Mouse (Mus musculus): ENCODE measurements around the gene Tnfsf18.

Gene Tnfsf18

GRCm38 (mm10) chr1:161494343-161494742 lies at the start of gene Tnfsf18:
Tnfsf18 (plus strand) TSS chr1:161494655.
- DNase-seq = no peak

DNA sequence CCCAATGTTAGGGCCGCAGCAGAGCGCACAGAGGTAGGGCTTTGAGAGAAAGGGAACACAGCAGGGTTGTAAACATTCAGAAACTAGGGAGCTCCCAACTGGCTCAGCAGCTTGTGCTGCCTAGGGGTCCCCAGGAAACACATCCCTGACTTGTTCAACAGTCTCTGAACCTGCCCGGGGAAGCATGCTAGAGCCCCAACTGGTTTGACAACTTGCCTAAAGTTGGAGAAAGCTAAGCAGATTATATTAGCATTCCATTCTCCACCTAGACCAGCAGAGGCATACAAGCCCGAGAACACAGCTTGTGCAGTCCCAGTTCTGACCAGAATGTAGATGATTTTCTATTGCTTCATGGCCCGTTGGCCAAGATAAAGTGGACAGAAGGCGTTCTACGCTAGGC lies 49.6 kb upstream of the Tnfsf18 start:
- no peak for DNase-seq

DNA sequence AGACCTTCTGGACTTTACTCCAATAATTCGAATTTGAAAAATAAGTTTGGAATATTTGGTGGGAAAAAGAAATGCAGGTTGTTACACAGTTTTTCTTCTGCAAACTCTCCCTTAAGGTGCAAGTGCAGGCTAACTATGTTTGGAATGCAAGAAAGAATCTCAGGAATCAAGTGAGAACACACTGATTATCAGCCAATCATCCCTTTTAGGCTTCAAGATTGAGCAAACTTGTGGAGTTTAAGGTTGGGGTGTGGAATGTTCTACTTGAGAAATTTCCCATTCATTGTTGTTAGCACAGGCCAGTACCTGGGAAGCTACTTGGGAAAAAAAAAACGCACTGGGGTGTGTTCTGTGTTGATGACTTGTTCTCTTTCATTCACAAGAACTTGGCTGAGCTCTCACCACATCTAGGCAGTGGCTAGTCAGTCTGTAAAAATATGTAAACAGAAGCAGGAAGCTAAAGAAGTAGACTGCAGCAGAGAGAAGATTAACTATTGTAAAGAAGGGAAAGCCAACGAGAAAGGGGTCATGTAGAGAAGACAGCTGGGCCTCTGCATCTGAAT lies 42.7 kb upstream of the Tnfsf18 start:
- DNase-seq = no peak

DNA sequence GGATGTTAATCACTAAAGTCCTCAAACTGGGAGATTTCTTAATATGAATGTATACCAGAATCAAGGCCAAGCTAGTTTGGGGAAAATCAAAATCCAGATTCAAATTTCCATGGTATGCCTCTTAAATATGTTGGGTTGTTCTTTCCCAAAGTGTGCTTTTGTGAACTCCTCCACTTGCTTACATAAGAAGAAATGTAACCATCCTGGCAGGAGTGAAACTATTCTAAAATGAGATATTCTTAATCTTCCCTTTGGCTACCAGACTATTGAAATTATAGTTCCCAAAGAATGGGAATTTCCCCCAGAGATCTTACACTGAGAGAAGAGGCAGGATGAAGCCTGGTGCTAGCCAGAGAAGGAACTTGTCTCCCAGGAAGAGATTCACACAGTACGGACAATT lies 42.2 kb upstream of the Tnfsf18 start:
- no peak for DNase-seq

GRCm38 (mm10) chr1:161463388-161464085 lies 30.9 kb upstream of the Tnfsf18 start:
- DNase-seq = no peak

DNA sequence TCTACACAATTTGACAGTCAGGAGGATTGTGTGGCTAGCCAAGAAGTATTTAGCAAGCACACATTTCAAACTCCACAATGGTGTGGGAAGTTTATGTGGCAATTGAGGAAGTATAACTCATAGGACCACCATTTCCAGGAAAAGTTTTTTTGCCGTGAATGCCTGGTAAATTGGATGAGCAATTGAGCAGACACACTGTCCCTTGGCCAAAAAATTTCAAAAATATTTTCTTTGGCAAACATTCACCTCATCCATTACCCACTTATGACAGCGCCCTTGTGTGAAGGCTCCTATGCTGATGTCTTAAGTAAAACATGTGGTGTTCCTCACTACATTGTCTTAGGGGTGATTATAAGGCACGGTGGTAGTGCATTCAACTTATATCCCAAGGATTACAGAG lies 17.2 kb upstream of the Tnfsf18 start:
- no peak for DNase-seq

DNA sequence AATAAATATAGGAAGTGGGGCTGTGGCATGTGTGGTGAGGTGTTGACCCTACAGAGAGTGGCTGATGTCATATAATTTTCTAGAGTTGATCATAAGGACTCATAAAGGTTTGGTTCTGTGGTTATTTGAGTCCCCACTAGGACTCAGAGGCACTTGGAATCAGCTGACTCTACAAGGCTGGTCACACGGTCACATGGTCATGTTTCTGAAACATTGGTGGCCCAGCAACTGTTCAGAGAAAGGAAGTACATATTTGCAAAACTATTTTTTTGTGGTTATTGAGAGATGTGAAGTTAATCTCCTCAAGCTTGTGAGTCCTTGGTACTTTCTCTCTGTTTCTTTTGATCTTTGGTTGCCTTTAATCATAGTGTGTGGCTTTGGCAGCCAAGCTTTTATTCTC lies 14.6 kb upstream of the Tnfsf18 start:
- DNase-seq = no peak

GRCm38 (mm10) chr1:161482211-161482610 lies 12.2 kb upstream of the Tnfsf18 start:
- DNase-seq = no peak

DNA sequence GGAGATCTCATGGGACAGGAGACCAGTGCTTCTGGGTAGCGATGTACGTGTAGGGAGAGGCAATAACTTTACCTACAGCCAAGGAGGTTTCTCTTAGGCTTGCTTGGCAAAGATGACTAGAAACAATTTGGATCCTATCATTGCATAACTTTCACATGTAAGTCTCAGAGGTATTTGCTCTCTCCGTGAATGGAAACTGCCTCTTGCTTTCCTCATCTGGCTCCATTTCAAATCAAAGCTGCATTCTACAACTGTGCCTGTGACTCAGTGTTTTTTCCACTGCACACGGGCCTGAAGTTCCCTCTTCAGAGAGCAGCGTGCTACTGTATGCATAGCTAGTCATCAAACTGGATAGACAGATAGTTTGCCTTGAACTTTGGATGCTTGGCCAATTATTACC lies 7.4 kb upstream of the Tnfsf18 start:
- no peak for DNase-seq

GRCm38 (mm10) chr1:161491766-161492165 lies 2.7 kb upstream of the Tnfsf18 start:
- no peak for DNase-seq

DNA sequence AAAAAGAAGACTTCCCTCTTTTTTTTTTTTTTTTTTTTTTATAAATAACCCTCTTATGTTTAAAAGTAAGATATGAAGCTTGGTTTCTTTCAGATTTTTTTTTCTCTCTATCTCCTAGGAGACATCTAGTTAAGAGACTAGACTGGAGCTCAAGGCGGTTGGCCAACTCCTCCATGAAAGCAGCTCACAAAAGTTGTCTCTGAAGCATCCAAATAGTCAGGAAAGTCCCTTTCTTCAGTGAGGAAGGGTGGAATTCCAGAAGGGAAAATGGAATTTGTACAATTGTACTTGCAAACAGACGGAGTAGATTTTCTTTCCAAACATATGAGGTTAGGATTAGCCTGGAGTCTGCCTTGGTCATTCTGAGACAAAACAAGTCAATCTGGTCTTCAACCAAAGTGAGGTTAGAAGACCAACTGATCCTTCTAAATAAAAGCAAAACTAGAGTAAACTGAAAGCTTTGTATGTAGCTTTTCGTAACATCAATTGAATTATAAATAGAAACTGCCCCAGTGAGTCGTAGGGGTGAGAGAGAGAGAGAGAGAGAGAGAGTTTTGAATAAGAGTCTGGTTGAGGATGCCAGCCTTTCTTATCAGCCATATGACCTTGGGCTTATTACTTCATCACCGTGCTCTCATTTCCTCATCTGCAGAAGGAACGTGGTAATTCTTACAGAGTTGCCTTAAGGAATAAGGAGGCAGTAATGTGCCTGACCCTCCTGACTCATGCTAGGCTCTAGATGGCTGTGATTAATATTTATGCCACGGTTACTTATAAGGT lies 2.6 kb downstream of the Tnfsf18 start:
- DNase-seq = no peak

DNA sequence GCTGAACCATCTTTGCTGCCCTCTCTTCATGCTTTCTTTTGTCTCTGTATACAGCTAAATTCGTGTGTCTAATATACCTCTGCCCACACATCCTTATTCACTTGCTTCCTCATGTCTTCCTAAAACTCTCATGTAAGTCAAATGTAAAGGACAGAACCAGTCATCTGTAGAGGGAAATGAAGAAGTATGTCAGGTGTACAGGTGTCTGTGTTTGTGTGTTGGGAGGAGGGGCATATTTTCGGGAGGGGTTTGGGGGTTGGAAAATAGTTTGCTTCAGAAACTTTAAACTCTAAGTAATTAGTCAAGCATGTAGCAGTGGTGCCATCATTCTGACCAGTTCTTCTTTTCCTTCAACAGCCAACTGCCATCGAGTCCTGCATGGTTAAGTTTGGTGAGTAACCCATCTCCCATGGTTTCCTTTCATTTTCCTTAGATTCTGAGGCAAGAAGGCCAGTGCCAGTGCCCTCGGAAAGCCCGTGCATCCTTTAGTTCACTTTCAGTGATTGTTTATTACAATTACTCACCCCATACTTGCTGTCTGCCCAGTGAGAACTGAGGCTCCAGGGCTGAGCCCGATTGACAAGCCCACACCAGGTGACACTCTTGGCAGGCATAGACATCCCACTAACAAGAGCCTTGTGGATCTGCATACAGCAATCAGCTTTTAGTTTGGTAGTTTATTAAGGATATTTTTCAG lies 5.8 kb downstream of the Tnfsf18 start:
- no peak for DNase-seq

DNA sequence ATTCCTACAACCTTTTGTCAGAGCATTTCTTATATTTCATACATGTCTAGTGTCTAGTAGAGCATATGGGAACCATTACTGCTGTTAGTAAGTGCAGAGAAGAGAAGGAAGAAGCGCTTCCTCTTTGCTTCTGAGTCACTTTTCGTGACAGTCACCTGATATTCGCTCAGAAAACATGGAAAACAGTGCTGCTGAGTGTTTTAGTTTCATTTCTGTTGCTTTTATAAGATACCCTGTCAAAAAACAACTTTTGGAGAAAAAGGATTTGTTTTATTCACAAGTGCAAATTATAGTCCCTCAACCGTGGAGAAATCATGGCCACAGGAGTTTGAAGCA lies 6.3 kb downstream of the Tnfsf18 start:
- no peak for DNase-seq

DNA sequence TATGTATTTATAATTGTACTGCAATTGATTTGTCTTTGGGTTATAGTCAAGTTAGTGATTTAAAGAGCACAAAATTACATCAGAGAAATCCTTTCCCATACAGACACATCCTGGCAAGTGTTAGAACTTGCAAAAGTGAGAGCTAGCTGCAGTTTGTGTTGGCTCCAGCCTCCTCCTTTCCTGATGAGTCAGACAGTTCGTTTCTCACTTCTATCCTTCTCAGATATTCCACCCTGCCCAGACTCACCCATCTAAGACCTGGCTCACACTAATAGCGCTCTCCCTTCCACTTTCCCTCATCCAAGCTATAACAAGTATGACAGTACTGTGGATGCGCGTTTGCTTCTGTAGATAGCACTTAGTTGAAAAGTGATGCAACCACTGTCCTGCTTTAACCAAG lies 11.9 kb downstream of the Tnfsf18 start:
- DNase-seq = no peak

DNA sequence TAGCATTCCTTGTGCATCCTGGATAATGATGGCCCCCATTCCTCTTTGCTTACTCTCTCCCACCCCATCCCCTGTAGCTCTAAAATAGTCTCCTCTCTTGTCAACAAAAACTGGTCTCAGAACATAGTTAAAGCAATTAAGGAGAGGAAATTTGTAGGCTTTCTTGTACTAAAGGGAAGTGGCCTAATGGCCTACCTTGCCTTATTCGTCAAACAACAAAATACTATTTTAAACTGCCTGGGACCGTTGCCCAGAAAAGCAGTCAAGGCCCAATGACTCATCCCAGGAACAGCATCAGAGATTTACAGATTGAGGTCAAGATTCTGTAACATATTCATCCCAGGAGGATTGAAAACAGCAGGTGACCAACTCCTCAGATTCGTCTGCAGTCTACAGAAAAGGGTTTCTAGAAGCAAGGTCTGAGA lies 13.2 kb downstream of the Tnfsf18 start:
- DNase-seq = no peak

GRCm38 (mm10) chr1:161517355-161517754 lies 22.9 kb downstream of the Tnfsf18 start:
- DNase-seq = no peak

DNA sequence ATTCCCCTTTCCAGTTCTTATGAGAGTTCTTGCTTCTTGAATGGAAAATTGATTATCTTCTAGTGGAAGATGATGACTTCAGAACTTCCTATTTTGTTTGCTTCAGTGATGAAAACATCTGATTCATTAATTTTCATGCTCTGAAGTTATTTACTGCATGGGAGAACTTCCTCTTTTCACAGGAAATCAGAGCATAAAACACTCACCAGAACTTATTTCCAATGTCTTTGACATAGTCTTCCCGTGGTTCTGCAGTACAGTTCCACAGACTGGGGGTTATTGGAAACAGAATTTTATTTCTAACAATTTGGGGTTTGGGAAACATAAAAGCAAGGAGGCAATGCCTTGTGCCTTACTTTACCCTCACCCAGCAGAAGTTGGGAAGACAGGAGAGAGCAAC lies 25.8 kb downstream of the Tnfsf18 start:
- no peak for DNase-seq

- DNase-seq = no peak
Measured at GRCm38 (mm10) chr1:161528173-161528572, 33.7 kb downstream of the Tnfsf18 start.

- no peak for DNase-seq
Measured at GRCm38 (mm10) chr1:161550596-161551095, 56.2 kb downstream of the Tnfsf18 start.

GRCm38 (mm10) chr1:161552098-161552497 lies 57.6 kb downstream of the Tnfsf18 start:
- no peak for DNase-seq

Data from thymus, postnatal 36 days (tissue).